Mouse (Mus musculus): Measurements from ENCODE around the gene Psmd2.

GRCm38 (mm10) chr16:20710370-20710769, 58.9 kb downstream of the Psmd2 start:
- no peak for TF ChIP-seq CTCF (IDR thresholded peaks at IDR 0.05; ENCODE audit: low read depth)
- no peak for TF ChIP-seq EP300 (IDR thresholded peaks at IDR 0.05; ENCODE audit: low read depth)

Data from heart, postnatal 0 days (tissue).